Mouse (Mus musculus): ENCODE results near the gene Omp. TPM values are rescaled to one million over a fixed set of nuclear protein-coding genes. Genes with fewer than 3 reads are reported as not detected.

Omp gene
- polyA plus RNA-seq, 1 experiment: 0.35 TPM

DNA sequence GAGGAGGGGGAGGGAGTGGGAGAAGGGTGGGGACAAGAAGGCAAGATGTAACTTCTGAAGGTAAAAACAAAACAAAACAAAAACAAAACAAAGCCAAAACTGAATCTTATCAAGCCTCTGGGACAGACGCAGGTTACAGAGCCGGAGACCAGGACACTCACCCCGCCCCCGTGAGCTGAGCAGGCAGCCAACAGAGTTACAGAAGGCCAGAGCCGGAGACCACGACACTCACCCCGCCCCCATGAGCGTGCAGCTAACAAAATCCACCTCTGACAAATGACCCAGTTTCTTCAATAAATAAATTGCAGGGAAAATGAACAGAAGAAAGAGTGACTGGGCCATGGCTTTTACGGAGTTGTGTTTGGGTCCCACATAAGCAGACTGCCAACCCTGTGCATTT, 6.1 kb downstream of the Omp start:
- no peak overlapping the region for H3K4me2 ChIP-seq (ENCODE audit: low read depth)
- TF ChIP-seq POLR2AphosphoS2 (IDR thresholded peaks at IDR 0.05; ENCODE audit: insufficient read length, low read depth) (no peak), TCF12 (IDR thresholded peaks at IDR 0.05; ENCODE audit: insufficient read depth, poor library complexity, severe bottlenecking) (no peak), MYOD1 (IDR thresholded peaks at IDR 0.05; ENCODE audit: control insufficient read depth in 1 of 3, insufficient read length in 2 of 3, low read depth in 2 of 3) (no peak), SRF (IDR thresholded peaks at IDR 0.05; ENCODE audit: control insufficient read depth, insufficient read length, low read depth) (no peak), MAX (IDR thresholded peaks at IDR 0.05; ENCODE audit: low read depth) (no peak), TCF3 (IDR thresholded peaks at IDR 0.05; ENCODE audit: insufficient read length, low read depth) (no peak), REST (IDR thresholded peaks at IDR 0.05; ENCODE audit: insufficient read depth, insufficient read length) (no peak)
- H3K36me3 ChIP-seq (ENCODE audit: control insufficient read depth, insufficient read depth): no peaks in the 10 kb centered on the region
- peaks cover 26% of the 10 kb centered on the region for H3K27me3 ChIP-seq (ENCODE audit: control insufficient read depth, insufficient read depth, insufficient read length)
- H3K4me3 ChIP-seq: no peak overlapping the region
- no peaks in the 10 kb centered on the region for H3K79me2 ChIP-seq (ENCODE audit: control insufficient read depth, insufficient read depth)
- H3ac ChIP-seq (ENCODE audit: control insufficient read depth, insufficient read length): no peak overlapping the region

DNA sequence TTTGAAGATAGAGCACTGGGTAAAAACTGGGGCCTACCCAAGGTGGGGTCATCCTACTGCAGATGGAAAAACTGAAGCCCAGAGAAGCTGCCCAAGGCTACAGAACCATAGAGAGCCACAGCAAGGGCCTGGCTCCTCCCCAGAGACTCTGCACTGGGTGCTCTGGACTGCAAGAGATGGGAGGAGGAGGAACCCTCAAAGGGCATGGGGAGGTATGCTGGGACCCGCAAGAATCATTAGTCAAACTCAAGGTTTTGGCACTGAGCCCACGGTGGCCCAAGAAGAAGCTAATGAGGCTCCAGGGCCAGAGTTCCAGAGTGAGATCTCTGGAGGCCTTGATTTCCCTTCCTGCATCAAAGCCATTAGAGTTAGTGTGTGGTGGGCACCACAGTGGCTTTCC, 7.3 kb downstream of the Omp start:
- Histone ChIP-seq H3ac (ENCODE audit: control insufficient read depth, insufficient read length) (no peak overlapping the region), H3K4me3 (no peak overlapping the region), H3K79me2 (ENCODE audit: control insufficient read depth, insufficient read depth) (no peaks in the 10 kb centered on the region), H3K27me3 (ENCODE audit: control insufficient read depth, insufficient read depth, insufficient read length) (peaks cover 17% of the 10 kb centered on the region), H3K36me3 (ENCODE audit: control insufficient read depth, insufficient read depth) (no peaks in the 10 kb centered on the region), H3K4me2 (ENCODE audit: low read depth) (no peak overlapping the region)
- TF ChIP-seq SRF (IDR thresholded peaks at IDR 0.05; ENCODE audit: control insufficient read depth, insufficient read length, low read depth) (no peak), MYOG (IDR thresholded peaks at IDR 0.05; ENCODE audit: control insufficient read depth in 1 of 3, insufficient read depth in 1 of 3, insufficient read length in 2 of 3, low read depth in 2 of 3) (no peak), TCF3 (IDR thresholded peaks at IDR 0.05; ENCODE audit: insufficient read length, low read depth) (no peak), E2F4 (IDR thresholded peaks at IDR 0.05; ENCODE audit: insufficient read depth) (no peak), MYOD1 (IDR thresholded peaks at IDR 0.05; ENCODE audit: control insufficient read depth in 1 of 3, insufficient read length in 2 of 3, low read depth in 2 of 3) (no peak), USF1 (IDR thresholded peaks at IDR 0.05; ENCODE audit: low read depth) (no peak), MAX (IDR thresholded peaks at IDR 0.05; ENCODE audit: low read depth) (no peak), REST (IDR thresholded peaks at IDR 0.05; ENCODE audit: insufficient read depth, insufficient read length) (no peak), CEBPB (IDR thresholded peaks at IDR 0.05; ENCODE audit: insufficient read depth, poor library complexity, severe bottlenecking) (no peak), TCF12 (IDR thresholded peaks at IDR 0.05; ENCODE audit: insufficient read depth, poor library complexity, severe bottlenecking) (no peak), POLR2AphosphoS2 (IDR thresholded peaks at IDR 0.05; ENCODE audit: insufficient read length, low read depth) (no peak), POLR2A (IDR thresholded peaks at IDR 0.05; ENCODE audit: insufficient read length, low read depth) (no peak)

DNA sequence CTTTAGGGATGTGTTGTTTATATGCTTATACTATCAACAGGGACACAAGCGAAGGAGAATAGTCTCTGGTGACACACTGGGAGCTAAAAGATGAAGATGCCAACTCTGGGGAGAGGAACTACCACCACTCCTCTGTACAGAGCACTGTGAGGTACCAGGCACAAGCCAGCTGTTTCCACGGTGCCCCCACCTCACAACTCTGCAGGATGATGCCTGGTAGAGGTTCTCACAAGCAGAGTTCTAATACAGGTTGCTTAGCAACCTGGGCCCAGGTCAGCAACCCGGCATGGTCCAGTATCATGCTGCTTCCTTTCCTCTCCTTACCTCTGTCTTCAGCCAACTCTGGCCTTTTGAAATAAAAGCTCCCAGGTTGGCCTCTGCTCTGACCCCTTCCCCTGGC, 7.7 kb downstream of the Omp start:
- Histone ChIP-seq H3K36me3 (ENCODE audit: control insufficient read depth, insufficient read depth) (no peaks in the 10 kb centered on the region), H3K4me2 (ENCODE audit: low read depth) (no peak overlapping the region), H3K27me3 (ENCODE audit: control insufficient read depth, insufficient read depth, insufficient read length) (peaks cover 17% of the 10 kb centered on the region), H3ac (ENCODE audit: control insufficient read depth, insufficient read length) (no peak overlapping the region), H3K79me2 (ENCODE audit: control insufficient read depth, insufficient read depth) (no peaks in the 10 kb centered on the region), H3K4me3 (no peak overlapping the region)
- TF ChIP-seq POLR2A (IDR thresholded peaks at IDR 0.05; ENCODE audit: insufficient read length, low read depth): no peak
- no peak for TF ChIP-seq POLR2AphosphoS2 (IDR thresholded peaks at IDR 0.05; ENCODE audit: insufficient read length, low read depth)
- no peak for TF ChIP-seq TCF12 (IDR thresholded peaks at IDR 0.05; ENCODE audit: insufficient read depth, poor library complexity, severe bottlenecking)
- TF ChIP-seq USF1 (IDR thresholded peaks at IDR 0.05; ENCODE audit: low read depth): no peak
- TF ChIP-seq MYOG (IDR thresholded peaks at IDR 0.05; ENCODE audit: control insufficient read depth in 1 of 3, insufficient read depth in 1 of 3, insufficient read length in 2 of 3, low read depth in 2 of 3): no peak
- TF ChIP-seq CEBPB (IDR thresholded peaks at IDR 0.05; ENCODE audit: insufficient read depth, poor library complexity, severe bottlenecking): no peak
- no peak for TF ChIP-seq SRF (IDR thresholded peaks at IDR 0.05; ENCODE audit: control insufficient read depth, insufficient read length, low read depth)

DNA sequence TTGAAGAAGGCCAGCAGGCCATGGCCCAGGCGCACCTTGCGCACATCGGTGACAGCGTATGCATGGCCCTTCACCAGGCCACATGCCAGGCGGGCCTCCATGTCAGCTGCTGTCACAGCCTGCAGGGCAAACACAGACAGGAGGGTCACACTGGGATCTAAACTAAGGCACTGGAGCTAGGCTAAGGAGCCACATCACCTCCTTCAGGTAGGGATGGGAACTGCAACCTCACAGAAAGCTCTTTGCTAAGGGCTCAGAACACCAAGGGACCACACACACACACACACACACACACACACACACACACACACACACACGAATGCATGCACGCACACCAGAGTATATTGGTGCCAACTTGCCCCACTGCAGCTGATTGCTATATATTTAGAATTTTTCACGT, 13.6 kb downstream of the Omp start:
- no peak overlapping the region for H3ac ChIP-seq (ENCODE audit: control insufficient read depth, insufficient read length)
- no peaks in the 10 kb centered on the region for H3K36me3 ChIP-seq (ENCODE audit: control insufficient read depth, insufficient read depth)
- H3K79me2 ChIP-seq (ENCODE audit: control insufficient read depth, insufficient read depth): no peaks in the 10 kb centered on the region
- H3K4me2 ChIP-seq (ENCODE audit: low read depth): no peak overlapping the region
- no peak overlapping the region for H3K4me3 ChIP-seq
- TF ChIP-seq MYOG (IDR thresholded peaks at IDR 0.05; ENCODE audit: control insufficient read depth in 1 of 3, insufficient read depth in 1 of 3, insufficient read length in 2 of 3, low read depth in 2 of 3) (no peak), MYOD1 (IDR thresholded peaks at IDR 0.05; ENCODE audit: control insufficient read depth in 1 of 3, insufficient read length in 2 of 3, low read depth in 2 of 3) (no peak), REST (IDR thresholded peaks at IDR 0.05; ENCODE audit: insufficient read depth, insufficient read length) (no peak), MAX (IDR thresholded peaks at IDR 0.05; ENCODE audit: low read depth) (no peak), E2F4 (IDR thresholded peaks at IDR 0.05; ENCODE audit: insufficient read depth) (no peak), POLR2AphosphoS2 (IDR thresholded peaks at IDR 0.05; ENCODE audit: insufficient read length, low read depth) (no peak), TCF3 (IDR thresholded peaks at IDR 0.05; ENCODE audit: insufficient read length, low read depth) (no peak), POLR2A (IDR thresholded peaks at IDR 0.05; ENCODE audit: insufficient read length, low read depth) (no peak), CEBPB (IDR thresholded peaks at IDR 0.05; ENCODE audit: insufficient read depth, poor library complexity, severe bottlenecking) (no peak), TCF12 (IDR thresholded peaks at IDR 0.05; ENCODE audit: insufficient read depth, poor library complexity, severe bottlenecking) (no peak), SRF (IDR thresholded peaks at IDR 0.05; ENCODE audit: control insufficient read depth, insufficient read length, low read depth) (no peak), USF1 (IDR thresholded peaks at IDR 0.05; ENCODE audit: low read depth) (no peak)
- H3K27me3 ChIP-seq (ENCODE audit: control insufficient read depth, insufficient read depth, insufficient read length): peaks cover 23% of the 10 kb centered on the region

DNA sequence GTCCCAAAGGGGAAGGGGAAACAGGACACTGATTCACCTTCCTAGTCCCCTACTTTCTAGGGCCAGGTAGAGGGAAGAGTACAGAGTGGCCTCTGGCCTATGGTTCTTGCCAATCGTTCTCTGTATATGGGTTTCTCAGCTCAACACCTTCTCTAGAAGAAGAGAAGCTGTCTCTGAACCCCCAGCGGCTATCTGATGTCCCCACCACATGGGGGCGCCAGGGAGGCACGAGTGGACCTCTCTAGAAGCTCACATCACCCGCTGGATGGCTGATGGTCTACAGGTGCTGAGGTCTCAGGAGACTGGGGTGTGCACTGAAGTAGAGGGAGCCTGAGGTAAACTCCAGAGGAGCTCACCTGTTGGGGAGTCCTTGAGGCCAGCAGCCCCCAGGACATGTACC, 19.8 kb downstream of the Omp start:
- Histone ChIP-seq H3K36me3 (ENCODE audit: control insufficient read depth, insufficient read depth) (no peaks in the 10 kb centered on the region), H3K4me3 (no peak overlapping the region), H3K4me2 (ENCODE audit: low read depth) (no peak overlapping the region), H3K27me3 (ENCODE audit: control insufficient read depth, insufficient read depth, insufficient read length) (peaks cover 15% of the 10 kb centered on the region), H3ac (ENCODE audit: control insufficient read depth, insufficient read length) (no peak overlapping the region), H3K79me2 (ENCODE audit: control insufficient read depth, insufficient read depth) (no peaks in the 10 kb centered on the region)
- TF ChIP-seq MAX (IDR thresholded peaks at IDR 0.05; ENCODE audit: low read depth) (no peak), REST (IDR thresholded peaks at IDR 0.05; ENCODE audit: insufficient read depth, insufficient read length) (no peak), TCF3 (IDR thresholded peaks at IDR 0.05; ENCODE audit: insufficient read length, low read depth) (no peak), CEBPB (IDR thresholded peaks at IDR 0.05; ENCODE audit: insufficient read depth, poor library complexity, severe bottlenecking) (no peak), MYOD1 (IDR thresholded peaks at IDR 0.05; ENCODE audit: control insufficient read depth in 1 of 3, insufficient read length in 2 of 3, low read depth in 2 of 3) (no peak), POLR2A (IDR thresholded peaks at IDR 0.05; ENCODE audit: insufficient read length, low read depth) (no peak), E2F4 (IDR thresholded peaks at IDR 0.05; ENCODE audit: insufficient read depth) (no peak), USF1 (IDR thresholded peaks at IDR 0.05; ENCODE audit: low read depth) (no peak), MYOG (IDR thresholded peaks at IDR 0.05; ENCODE audit: control insufficient read depth in 1 of 3, insufficient read depth in 1 of 3, insufficient read length in 2 of 3, low read depth in 2 of 3) (no peak), SRF (IDR thresholded peaks at IDR 0.05; ENCODE audit: control insufficient read depth, insufficient read length, low read depth) (no peak)

Data from myocyte (in vitro differentiated cells).